Mouse (Mus musculus) ES-E14 (cell line): ENCODE data around the gene Mkks. TPM values are rescaled to one million over a fixed set of nuclear protein-coding genes. Genes with fewer than 3 reads are reported as not detected.
"Not testable (repeated sequence)": the region's sequence is repeated elsewhere in the genome, so short reads cannot be mapped to it uniquely, and the experiment has no call there.

Experiments used
- DNase-seq: peaks from one replicate; pipeline ENCODE4 v3.0.0-alpha.2; 2013; ENCODE audit warnings: low read depth, low spot score
- H3K27ac ChIP-seq: 2 replicates; pipeline ENCODE4 v1.5.1; 2012; ENCODE audit warnings: low read depth, mild to moderate bottlenecking, low read length, moderate library complexity, mixed read lengths; ENCODE audit not compliant: poor library complexity, insufficient read depth, severe bottlenecking
- H3K36me3 ChIP-seq: 2 replicates; pipeline ENCODE4 v1.6.1; 2012; ENCODE audit warnings: mild to moderate bottlenecking, low read length, moderate library complexity, mixed read lengths; ENCODE audit not compliant: control insufficient read depth, poor library complexity, insufficient read depth, severe bottlenecking
- H3K4me1 ChIP-seq, 2 experiments: fragments of 150-350 bp in 1 of 2; sonication (generic) in 1 of 2; 2 replicates each; pipeline ENCODE4 v1.6.1; 2012; ENCODE audit warnings: low read length in 2 of 2, mild to moderate bottlenecking in 1 of 2, mixed read lengths in 1 of 2; ENCODE audit not compliant: control insufficient read depth in 2 of 2, insufficient read depth in 2 of 2, poor library complexity in 1 of 2
- H3K4me3 ChIP-seq, 2 experiments: fragments of 150-350 bp in 1 of 2; sonication (generic) in 1 of 2; 2 replicates each; pipeline ENCODE4 v1.5.1; 2012; ENCODE audit warnings: low read length in 2 of 2, low read depth in 1 of 2, mild to moderate bottlenecking in 1 of 2, mixed read lengths in 1 of 2; ENCODE audit not compliant: insufficient read depth in 1 of 2, poor library complexity in 1 of 2, severe bottlenecking in 1 of 2
- H3K9ac ChIP-seq: 2 replicates; pipeline ENCODE4 v1.6.1; 2012; ENCODE audit warnings: low read depth, mild to moderate bottlenecking, low read length, mixed read lengths; ENCODE audit not compliant: poor library complexity, insufficient read depth, severe bottlenecking
- H3K9me3 ChIP-seq: fragments of 150-350 bp; sonication (generic); 2 replicates; pipeline ENCODE4 v1.6.1; 2012; ENCODE audit warnings: low read depth, mild to moderate bottlenecking, low read length; ENCODE audit not compliant: control insufficient read depth, insufficient read depth
- CHD2 ChIP-seq: IDR thresholded peaks from 2 replicates; pipeline ENCODE4 v1.6.1; 2014; ENCODE audit warnings: mild to moderate bottlenecking, low read depth, low read length, inconsistent platforms
- HCFC1 ChIP-seq: IDR thresholded peaks from 2 replicates; pipeline ENCODE4 v1.6.1; 2012; ENCODE audit warnings: low read length, inconsistent platforms, borderline replicate concordance; ENCODE audit not compliant: insufficient read depth
- MAFK ChIP-seq: IDR thresholded peaks from 2 replicates; pipeline ENCODE4 v1.6.1; 2014; ENCODE audit warnings: mild to moderate bottlenecking, low read depth, low read length, inconsistent platforms; ENCODE audit not compliant: insufficient read depth
- ZC3H11A ChIP-seq: IDR thresholded peaks from 2 replicates; pipeline ENCODE4 v1.6.1; 2012; ENCODE audit warnings: low read depth, mild to moderate bottlenecking, inconsistent platforms, low read length, borderline replicate concordance
- ZNF384 ChIP-seq: IDR thresholded peaks from 2 replicates; pipeline ENCODE4 v1.6.1; 2012; ENCODE audit warnings: low read depth, low read length, inconsistent platforms
- in situ Hi-C, 2 experiments: fragments of 600-800 bp; cut with MboI; formaldehyde crosslinking; loops; one replicate each; pipeline ENCODE4 v1.15.1; 2025; ENCODE audit warnings: low sequenced_read_pairs in 2 of 2, inconsistent platforms in 1 of 2; ENCODE audit not compliant: unreplicated experiment in 2 of 2
- total RNA-seq: library from RNA; depleted of rRNA; stranded (reverse); fragments of 300-350 nt; gene quantifications from 2 replicates; pipeline ENCODE4 v1.2.3, GENCODE M21; 2012

Mkks gene
- total RNA-seq, 1 experiment: 7.6 TPM

DNA sequence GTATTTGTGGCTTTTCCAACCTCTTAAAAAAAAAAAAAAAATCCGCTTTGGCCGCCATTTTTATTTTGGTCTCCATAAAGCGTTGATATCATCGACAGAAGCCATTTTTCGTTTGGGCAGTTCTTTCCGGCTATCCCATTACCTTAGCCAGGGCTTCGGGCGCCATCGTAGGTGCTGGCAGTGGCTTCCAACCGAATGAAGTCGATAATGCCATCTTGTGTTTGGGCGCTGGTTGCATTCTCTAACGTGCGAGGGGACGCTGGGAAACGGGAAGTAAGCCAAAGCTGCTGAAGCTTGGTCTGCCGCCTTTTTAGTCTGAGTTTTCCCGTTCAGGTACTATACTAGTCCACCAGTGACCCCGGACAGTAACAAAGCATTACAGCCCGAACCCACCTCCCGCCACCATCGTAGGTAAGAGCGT lies 772 bp upstream of the Mkks start:
- peak overlapping the region; percentile 96 for H3K9ac ChIP-seq
- no peak for TF ChIP-seq MAFK
- TF ChIP-seq ZNF384: no peak; the same call in 1 of the 2 replicates
- TF ChIP-seq CHD2: no peak
- TF ChIP-seq ZC3H11A: no peak
- TF ChIP-seq HCFC1: peak; percentile 99
- H3K4me3 ChIP-seq: peak overlapping the region; percentile 80 to 99
- H3K27ac ChIP-seq: no peak overlapping the region; the same call in 1 of the 2 replicates
- H3K9me3 ChIP-seq: no peaks in the 10 kb centered on the region
- H3K4me1 ChIP-seq: no peaks in the 10 kb centered on the region
- DNase-seq: peak; percentile 85
- in situ Hi-C loops: no loop called here
- H3K36me3 ChIP-seq: no peaks in the 10 kb centered on the region

DNA sequence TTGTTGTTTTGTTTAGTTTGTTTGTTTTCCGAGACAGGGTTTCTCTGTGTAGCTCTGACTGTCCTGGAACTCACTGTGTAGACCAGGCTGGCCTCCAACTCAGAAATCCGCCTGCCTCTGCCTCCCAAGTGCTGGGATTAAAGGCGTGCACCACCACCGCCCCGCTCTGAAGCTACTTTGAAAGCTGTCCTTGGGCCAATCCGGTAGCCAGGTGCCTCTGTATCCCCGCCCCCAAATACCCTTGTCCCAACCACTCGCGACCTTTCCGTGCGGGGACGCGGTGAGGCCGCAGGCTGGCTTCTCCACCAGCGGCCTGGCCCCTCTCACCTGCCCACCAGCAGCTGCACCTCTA lies 497 bp downstream of the Mkks start:
- in situ Hi-C loops, H3K4me1 ChIP-seq: not testable (repeated sequence)

DNA sequence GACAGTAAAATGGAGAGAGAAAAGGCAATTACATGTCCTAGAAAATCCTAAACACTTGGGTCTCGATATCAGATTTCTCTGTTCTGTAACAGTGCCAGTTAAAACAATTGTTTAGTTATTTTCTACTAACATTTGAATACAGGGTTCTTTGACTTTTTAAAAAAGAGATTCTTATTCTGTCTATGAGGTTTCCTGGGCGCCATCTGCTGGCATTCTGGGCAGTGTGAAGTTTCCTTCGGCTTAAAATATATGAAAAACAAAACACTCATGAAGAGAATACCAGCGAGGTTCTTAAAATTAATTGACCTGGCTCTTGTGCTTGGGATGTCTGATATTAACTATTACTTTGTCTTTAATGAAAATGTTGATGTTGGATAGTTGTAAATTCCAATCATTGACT lies 4.3 kb downstream of the Mkks start:
- in situ Hi-C loops: no loop called here
- no peak overlapping the region for H3K27ac ChIP-seq
- H3K36me3 ChIP-seq: peaks cover 2% of the 10 kb centered on the region
- H3K4me3 ChIP-seq: no peak overlapping the region
- no peaks in the 10 kb centered on the region for H3K4me1 ChIP-seq
- no peak overlapping the region for H3K9ac ChIP-seq
- H3K9me3 ChIP-seq: no peaks in the 10 kb centered on the region
- TF ChIP-seq MAFK: no peak
- no peak for TF ChIP-seq ZNF384
- no peak for TF ChIP-seq ZC3H11A
- TF ChIP-seq CHD2: no peak
- TF ChIP-seq HCFC1: no peak
- no peak for DNase-seq

More for the DNA sequence above, 497 bp downstream of the Mkks start:
- H3K36me3 ChIP-seq, H3K9me3 ChIP-seq: not testable (repeated sequence)
- Histone ChIP-seq H3K4me3 (peak overlapping the region; percentile 76 to 100), H3K9ac (peak overlapping the region; percentile 100), H3K27ac (peak overlapping the region; percentile 99)
- DNase-seq: peak; percentile 69

DNA sequence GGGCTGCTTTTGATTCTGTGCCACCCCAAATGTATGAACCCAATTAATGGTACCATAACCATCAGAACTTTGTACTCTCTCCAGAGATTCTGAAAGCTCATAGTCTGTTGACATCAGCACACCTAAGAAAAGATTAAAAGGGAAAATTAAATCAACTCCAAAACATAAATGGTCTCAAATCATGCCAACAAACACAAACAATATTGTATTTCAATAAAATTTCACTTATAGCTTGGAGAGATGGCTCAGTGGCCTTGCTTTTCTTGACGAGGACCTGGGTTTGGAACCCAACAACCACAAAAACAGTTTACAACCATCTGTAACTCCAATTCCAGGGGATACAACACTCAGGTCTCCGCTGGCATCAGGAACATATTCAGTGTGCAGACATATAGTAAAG lies 5.6 kb downstream of the Mkks start, which contains the start of gene AL731706.2:
Gene AL731706.2, minus strand, starts transcription at position 101 of the 400 bp plus-strand sequence.
- Histone ChIP-seq H3K4me3 (no peak within 1 kb of the TSS), H3K9me3 (no peaks in the 10 kb centered on the region), H3K36me3 (peaks cover 5% of the 10 kb centered on the region), H3K4me1 (no peaks in the 10 kb centered on the region), H3K9ac (no peak within 1 kb of the TSS), H3K27ac (no peak within 1 kb of the TSS)
- in situ Hi-C loops: no loop called here
- TF ChIP-seq CHD2 (no peak), ZNF384 (no peak), HCFC1 (no peak), ZC3H11A (no peak), MAFK (no peak)
- no peak for DNase-seq
